Mouse (Mus musculus): Measurements from ENCODE around the gene Allc.

Gene Allc

GRCm38 (mm10) chr12:28582423-28582822, at the start of gene Allc:
TSS of gene Allc (minus strand) at chr12:28582523.
- no peak for DNase-seq (ENCODE audit: low read depth, low spot score)

GRCm38 (mm10) chr12:28628436-28628835, 46.1 kb upstream of the Allc start:
- DNase-seq (ENCODE audit: low read depth, low spot score) = no peak

GRCm38 (mm10) chr12:28627092-28627491, 44.8 kb upstream of the Allc start:
- DNase-seq (ENCODE audit: low read depth, low spot score) = no peak

GRCm38 (mm10) chr12:28625407-28625806, 43.1 kb upstream of the Allc start:
- DNase-seq (ENCODE audit: low read depth, low spot score) = no peak

GRCm38 (mm10) chr12:28624251-28624650, 41.9 kb upstream of the Allc start:
- DNase-seq (ENCODE audit: low read depth, low spot score) = no peak

- DNase-seq (ENCODE audit: low read depth, low spot score) = no peak
These were observed 40.9 kb upstream of the Allc start, which contains the start of gene Colec11 for GRCm38 (mm10) chr12:28623195-28623594. TSS of gene Colec11 (minus strand) at chr12:28623377.

- no peak for DNase-seq (ENCODE audit: low read depth, low spot score)
These were observed 40.3 kb upstream of the Allc start for GRCm38 (mm10) chr12:28622641-28623040.

GRCm38 (mm10) chr12:28622167-28622532, 39.8 kb upstream of the Allc start:
- no peak for DNase-seq (ENCODE audit: low read depth, low spot score)

GRCm38 (mm10) chr12:28621451-28622166, 39.3 kb upstream of the Allc start:
- no peak for DNase-seq (ENCODE audit: low read depth, low spot score)

- no peak for DNase-seq (ENCODE audit: low read depth, low spot score)
These were observed 35.0 kb upstream of the Allc start for GRCm38 (mm10) chr12:28617297-28617696.

GRCm38 (mm10) chr12:28614401-28614800, 32.1 kb upstream of the Allc start:
- DNase-seq (ENCODE audit: low read depth, low spot score) = no peak

GRCm38 (mm10) chr12:28612391-28612790, 30.1 kb upstream of the Allc start:
- DNase-seq (ENCODE audit: low read depth, low spot score) = no peak

GRCm38 (mm10) chr12:28607546-28608305, 25.4 kb upstream of the Allc start:
- DNase-seq (ENCODE audit: low read depth, low spot score) = no peak

- DNase-seq (ENCODE audit: low read depth, low spot score) = no peak
These were observed 21.2 kb upstream of the Allc start for GRCm38 (mm10) chr12:28603494-28603893.

- DNase-seq (ENCODE audit: low read depth, low spot score) = no peak
These were observed 19.9 kb upstream of the Allc start for GRCm38 (mm10) chr12:28602259-28602658.

GRCm38 (mm10) chr12:28598526-28598991, 16.2 kb upstream of the Allc start:
- no peak for DNase-seq (ENCODE audit: low read depth, low spot score)

GRCm38 (mm10) chr12:28598110-28598509, 15.8 kb upstream of the Allc start:
- DNase-seq (ENCODE audit: low read depth, low spot score) = no peak

- DNase-seq (ENCODE audit: low read depth, low spot score) = no peak
These were observed 15.4 kb upstream of the Allc start for GRCm38 (mm10) chr12:28597699-28598098.

GRCm38 (mm10) chr12:28596851-28597250, 14.5 kb upstream of the Allc start:
- no peak for DNase-seq (ENCODE audit: low read depth, low spot score)

GRCm38 (mm10) chr12:28590428-28590827, 8.1 kb upstream of the Allc start:
- no peak for DNase-seq (ENCODE audit: low read depth, low spot score)

GRCm38 (mm10) chr12:28589090-28589868, 7.0 kb upstream of the Allc start:
- DNase-seq (ENCODE audit: low read depth, low spot score) = peak; percentile 11

- DNase-seq (ENCODE audit: low read depth, low spot score) = no peak
These were observed 5.6 kb upstream of the Allc start for GRCm38 (mm10) chr12:28587949-28588348.
